Mouse (Mus musculus) frontal cortex, adult 2 months (tissue): ENCODE data around the gene Cc2d1a. TPM values are rescaled to one million over a fixed set of nuclear protein-coding genes. Genes with fewer than 3 reads are reported as not detected.

Experiments
- DNase-seq, 2 experiments: peaks; one replicate each; pipeline ENCODE4 v3.0.0; 2022; ENCODE audit warnings: low spot score in 1 of 2; ENCODE audit errors: extremely low spot score in 1 of 2
- polyA plus RNA-seq: library from polyadenylated mRNA; depleted of rRNA; stranded (reverse); fragments of >200 nt; gene quantifications from 2 replicates; pipeline ENCODE4 v1.2.3, GENCODE M21; 2012

Cc2d1a gene
- polyA plus RNA-seq, 1 experiment: 40.2 TPM

DNA sequence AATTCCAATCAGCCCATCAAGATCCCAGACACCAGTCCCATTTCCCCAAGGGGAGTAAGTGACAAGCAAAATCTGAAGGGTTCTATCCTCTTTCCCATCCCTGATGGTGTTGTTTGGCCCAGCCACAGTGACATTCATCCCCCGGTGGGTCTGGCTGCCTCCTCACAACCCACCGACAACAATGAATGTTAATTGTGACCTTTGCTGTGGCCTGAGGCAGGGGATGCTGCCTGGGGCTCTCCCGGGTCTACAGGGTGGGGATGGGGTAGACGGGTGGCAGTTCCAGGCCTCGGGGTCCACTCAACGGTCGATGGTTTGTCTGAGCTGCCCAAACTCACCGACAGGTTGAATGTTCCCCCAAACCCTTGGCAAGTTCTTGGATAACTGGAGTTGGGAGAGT, 30.9 kb upstream of the Cc2d1a start:
- no peak for DNase-seq

DNA sequence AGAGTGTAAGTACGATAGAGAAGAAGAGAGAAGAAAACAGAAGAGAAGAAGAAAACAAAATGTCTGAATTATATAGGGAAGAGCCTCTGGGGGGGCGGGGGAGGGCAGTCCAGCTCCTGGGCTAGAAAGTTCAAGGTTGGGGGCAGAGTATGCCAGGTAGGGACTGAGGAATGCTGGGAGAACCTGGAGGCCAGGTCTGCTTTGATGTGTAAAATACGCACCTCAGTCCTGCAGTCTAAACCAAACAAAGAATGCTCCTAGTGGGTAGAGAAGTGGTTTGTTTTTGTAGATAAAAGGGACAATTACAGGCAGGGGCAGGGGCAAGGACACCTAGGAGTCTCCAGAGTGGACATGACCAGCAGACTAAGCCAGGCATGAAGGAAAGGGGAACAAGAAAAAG, 29.7 kb upstream of the Cc2d1a start:
- no peak for DNase-seq

GRCm38 (mm10) chr8:84176560-84176959, 28.8 kb upstream of the Cc2d1a start:
- no peak for DNase-seq

DNA sequence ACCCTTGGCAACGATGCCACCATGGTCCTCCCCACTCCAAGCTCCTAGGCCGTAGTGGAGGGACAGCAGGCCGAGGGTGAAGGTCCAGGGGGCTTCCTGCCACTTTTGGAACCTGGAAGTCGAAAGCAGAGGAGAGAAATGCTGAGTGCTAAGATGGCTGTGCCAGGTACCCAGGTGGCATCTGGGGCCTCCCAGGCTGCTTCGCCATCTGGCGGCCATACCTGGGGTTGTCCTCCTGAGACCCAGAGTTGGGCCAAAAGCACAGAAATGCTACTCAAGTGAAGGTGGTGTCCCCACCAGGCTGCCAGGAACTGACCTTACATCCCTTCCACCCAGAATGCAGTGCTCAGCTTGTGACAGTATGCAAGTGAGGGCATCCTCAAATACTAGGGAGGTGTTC, 26.1 kb upstream of the Cc2d1a start:
- no peak for DNase-seq

GRCm38 (mm10) chr8:84170096-84170495, 22.4 kb upstream of the Cc2d1a start:
- DNase-seq: no peak

DNA sequence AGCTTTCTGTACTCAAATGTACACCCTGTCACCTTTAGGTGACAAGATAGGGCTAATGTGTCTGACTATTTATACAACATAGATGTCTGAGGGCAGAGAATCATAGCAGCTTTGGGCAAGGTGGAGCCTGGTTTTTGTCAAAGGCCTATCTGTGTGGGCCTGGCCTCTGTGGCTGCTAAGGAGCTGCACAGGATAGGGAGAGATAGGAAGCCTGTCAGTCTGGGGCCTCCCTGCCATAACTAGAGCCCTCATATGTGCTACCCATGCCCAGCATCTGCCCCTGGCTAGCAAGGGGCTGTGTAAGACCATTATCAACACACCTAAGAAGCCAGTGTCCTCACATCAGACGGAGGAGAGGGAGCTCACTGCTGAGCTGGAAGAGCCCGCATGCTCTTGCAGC, 20.0 kb upstream of the Cc2d1a start:
- DNase-seq: no peak

- DNase-seq: no peak
Measured at GRCm38 (mm10) chr8:84157620-84158019, 9.9 kb upstream of the Cc2d1a start.

- DNase-seq: no peak
Measured at GRCm38 (mm10) chr8:84149181-84149580, 1.4 kb upstream of the Cc2d1a start.

DNA sequence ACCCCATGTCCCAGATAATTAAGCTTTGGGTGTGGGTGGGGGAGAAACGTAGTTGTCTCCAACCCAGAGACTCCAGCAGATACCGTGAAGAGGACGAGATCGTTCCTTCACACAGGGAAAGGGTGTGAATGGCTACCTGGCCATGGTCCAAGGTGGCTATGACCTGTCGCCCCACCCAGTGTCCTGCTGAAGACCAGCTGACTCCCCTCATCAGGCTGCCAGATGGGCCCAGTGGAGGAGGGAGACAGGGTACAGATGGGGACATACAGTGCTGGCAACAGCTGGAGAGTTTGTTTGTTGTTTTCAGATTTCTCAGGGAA, 755 bp upstream of the Cc2d1a start:
- no peak for DNase-seq

DNA sequence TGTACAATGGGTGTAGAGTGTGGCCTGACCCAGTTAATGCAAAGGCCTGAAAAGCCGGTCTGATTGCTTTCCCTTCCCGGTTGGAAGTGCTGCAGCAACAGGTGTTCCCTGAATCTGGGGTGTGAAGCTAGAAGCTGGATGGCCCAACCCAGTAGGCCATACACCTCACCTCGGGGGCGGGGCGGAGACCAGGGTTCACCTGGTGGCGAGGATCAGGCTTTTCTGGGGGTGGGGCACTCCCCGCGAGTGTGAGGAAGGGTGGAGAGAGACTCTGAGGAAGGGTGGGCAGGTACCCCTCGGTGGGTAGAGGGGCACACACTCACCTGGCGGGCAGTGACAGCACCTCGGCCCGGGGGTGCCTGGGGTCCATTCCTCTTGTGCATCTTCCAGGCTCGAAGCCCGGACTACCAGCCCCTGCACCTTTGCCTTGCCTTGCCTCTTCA, 391 bp downstream of the Cc2d1a start:
- peak in 1 of 2 experiments; percentile 13 for DNase-seq

DNA sequence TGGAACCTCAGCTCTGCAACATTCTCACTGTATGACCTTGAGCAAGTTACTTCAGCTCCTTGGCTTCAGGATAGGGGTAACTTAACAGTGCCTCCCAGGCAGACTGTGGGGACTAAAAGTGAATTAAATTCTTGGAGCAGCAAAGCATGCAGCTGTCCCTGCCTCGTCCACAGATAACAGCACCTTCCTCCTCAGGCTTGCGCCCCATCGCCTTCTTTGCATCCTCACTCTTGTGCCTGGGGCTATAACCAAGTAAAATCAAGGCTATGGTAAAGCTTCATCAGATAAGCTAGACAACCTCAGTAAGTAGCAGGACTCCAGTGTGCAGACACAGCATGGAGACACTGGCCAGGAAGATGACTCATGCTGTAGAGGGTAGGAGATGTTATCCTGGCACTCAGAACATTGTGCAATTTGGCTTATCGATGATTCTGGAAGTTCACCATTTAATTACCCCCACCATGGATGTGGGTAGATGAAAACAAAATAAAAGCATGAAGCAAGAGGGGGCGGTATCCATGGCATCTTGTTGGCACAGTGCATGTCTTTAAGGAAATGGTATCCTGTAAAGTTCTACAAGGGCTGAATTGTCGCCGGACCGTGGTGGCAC, 3.0 kb downstream of the Cc2d1a start:
- DNase-seq: no peak

DNA sequence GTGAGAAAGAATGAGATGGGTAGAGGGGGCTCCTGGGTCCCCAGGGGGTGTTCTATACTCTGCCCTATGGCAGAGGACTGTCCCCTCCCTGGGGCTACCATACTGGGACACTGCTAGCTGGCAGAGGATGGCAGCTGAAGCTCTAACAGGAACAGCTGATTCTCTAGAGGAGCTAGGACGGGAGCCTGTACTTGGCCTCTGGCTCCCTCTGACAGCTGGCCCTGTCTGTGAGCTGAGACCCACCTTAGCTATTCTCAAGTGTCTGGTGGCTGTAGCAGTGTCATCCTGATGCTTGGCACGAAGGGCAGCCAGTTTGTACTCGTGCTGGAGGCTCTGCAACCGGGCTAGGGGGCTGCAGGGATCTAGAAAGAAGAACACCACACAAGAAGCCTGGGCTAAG, 6.9 kb downstream of the Cc2d1a start:
- DNase-seq: no peak

- no peak for DNase-seq
Measured at GRCm38 (mm10) chr8:84137848-84138247, 9.9 kb downstream of the Cc2d1a start.

DNA sequence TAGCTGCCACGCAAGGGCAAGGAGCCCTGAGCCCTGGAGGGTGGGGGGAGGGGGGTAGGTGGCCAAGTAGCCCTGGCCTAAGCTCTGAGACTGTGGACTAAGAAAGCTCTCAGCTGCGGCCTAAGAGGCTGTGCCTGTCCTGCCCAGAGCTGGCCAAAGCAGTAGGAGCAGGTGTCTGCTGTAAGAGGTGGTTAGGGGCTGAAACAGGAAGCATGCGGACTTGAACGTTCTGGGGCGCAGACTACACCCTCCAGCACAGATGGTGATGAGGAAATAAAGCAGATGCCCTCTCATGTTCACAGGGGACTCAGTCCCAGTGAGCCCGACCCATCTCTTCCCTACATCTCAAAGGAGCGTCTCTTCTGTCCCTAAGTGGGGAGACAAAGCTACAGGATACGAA, 15.5 kb downstream of the Cc2d1a start:
- no peak for DNase-seq

- DNase-seq: peak in 1 of 2 experiments; percentile 15
Measured at GRCm38 (mm10) chr8:84130806-84131205, 16.9 kb downstream of the Cc2d1a start.

DNA sequence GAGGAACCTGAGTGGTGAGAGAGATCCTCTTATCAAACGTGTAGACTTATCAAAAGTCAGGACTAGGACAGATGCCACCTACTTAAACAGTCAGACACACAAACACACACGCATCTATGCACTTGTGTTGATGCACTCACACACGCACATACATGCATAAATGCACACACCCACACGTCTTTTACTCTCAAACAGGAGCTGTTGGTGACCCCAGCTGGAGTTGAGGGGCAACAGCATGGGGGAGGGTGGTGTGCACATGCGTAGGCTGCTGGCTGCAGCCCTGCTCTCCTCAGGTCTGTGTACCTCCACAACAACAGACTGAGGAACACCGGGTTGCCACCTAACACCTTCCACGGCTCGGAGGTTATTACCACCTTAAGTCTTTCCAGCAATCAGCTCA, 19.5 kb downstream of the Cc2d1a start:
- no peak for DNase-seq

GRCm38 (mm10) chr8:84127202-84127901, 20.4 kb downstream of the Cc2d1a start:
- no peak for DNase-seq

DNA sequence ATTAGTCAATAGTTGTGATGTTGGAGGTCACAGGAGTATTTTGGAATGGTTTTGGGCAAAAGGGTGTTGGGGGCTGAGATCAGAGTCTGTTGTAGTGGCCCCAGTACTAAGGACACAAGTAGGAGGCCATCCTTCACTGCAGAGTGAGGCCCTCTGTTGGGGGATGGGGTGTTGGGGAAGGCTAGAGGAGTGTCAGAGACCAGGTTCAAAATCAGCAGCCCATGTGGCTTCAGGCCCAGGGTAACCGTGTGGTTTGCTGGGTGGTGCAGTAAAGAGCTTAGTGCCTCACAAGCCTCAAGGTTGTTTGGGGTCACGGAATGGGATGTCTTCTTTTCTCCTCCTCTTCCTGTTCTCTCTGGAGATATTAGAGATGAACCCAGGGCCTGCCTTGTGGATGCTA, 21.0 kb downstream of the Cc2d1a start:
- no peak for DNase-seq

DNA sequence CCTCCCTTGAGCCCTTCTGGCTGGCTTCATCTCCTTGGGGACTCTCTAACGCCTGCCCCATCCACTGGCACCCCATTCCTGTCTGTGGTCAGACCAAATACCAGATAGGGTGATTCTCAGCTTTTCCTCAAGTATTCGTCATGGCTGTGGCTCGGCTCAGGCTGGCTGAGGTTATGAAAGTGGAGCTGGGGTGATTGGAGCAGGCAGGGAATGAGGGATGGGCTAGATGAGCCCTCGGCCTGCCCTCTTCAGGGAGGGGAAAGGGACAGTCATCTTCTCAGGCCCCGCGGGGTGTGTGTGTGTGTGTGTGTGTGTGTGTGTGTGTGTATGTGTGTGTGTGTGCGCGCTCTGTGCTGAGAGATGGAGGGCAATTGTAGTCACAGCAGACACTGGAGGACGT, 22.1 kb downstream of the Cc2d1a start, which contains the start of gene Podnl1:
TSS of gene Podnl1 (plus strand) at position 334 of the 400 bp plus-strand sequence.
- DNase-seq: no peak

DNA sequence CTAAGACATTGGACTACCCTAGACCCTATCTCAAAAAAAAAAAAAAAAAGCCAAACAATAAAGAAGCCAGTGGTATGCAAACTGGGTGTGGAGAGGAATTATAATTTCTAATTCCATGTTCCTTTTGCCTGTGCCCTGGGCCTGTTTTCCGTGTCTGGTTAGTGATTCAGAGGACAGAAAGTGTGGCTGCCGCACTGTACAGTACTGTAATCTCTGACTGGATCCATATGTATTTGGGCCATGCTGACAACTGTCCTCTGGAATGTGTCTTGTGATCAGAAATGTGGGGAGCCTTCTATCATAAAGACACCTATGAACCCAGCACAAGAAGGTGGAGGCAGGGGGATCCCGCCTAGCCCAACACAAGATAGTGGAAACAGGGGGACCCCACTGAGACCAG, 25.6 kb downstream of the Cc2d1a start:
- no peak for DNase-seq

GRCm38 (mm10) chr8:84115646-84116045, 32.1 kb downstream of the Cc2d1a start:
- DNase-seq: no peak

DNA sequence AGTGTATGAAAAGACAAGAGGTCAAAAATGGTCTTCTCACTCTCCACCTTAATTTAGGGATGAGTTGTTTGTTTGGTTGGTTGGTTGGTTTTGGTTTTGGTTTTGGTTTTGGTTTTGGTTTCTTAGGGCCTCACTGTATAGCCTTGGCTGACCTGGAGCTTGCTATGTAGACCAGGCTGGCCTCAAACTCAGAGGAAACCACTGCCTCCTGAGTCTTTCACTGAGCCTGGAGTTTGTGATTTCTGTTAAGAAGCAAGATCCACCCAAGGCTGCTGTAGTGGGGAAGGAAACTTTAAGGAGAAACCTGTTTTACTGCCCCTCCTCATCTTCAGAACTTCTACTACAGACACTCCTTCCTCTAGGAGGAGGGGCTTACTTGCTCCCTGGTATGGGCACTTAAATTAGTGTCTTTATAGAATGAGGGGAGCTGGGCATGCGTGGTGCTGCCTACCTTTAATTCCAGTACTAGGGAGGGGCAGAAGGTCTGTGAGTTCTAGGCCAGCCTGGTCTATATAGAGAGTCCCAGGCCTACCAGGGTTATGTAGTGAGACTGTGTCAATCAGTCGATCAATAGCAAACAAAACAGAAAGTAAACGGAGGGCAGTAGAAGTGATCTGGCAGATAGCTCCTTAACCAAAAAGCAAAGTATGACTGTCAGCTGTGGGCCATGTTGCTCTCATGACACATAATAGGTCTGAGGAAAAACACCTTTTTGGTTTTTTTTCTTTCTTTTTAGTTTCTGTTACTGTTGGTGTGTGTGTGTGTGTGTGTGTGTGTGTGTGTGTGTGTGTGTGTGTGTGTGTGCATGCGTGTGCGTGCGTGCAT, 41.3 kb downstream of the Cc2d1a start:
- DNase-seq: no peak
